Comparison of ENCODE assay signal across 19 mouse cellular contexts in genomic region chr12:87397811-87398417, GRCm38 (mm10). TPM values are rescaled to one million over a fixed set of nuclear protein-coding genes. Genes with fewer than 3 reads are reported as not detected.
A peak's percentile ranks its signal among the peaks of the same experiment; 100 is the strongest.
DNase-seq lines count a peak whose midpoint lies in the region; ATAC-seq and TF ChIP-seq lines count a peak whose summit lies in the region.
"Had no signal": no experiment of that assay in that cellular context is flagged by ENCODE, and none has a peak within 500 bp of the region (broad histone marks: within the 10 kb centered on the region; RNA-seq: fewer than 3 reads in every experiment).

No protein-coding gene starts in this region.

- no peak for TF ChIP-seq EP300 in stomach, postnatal 0 days (optimal IDR thresholded peaks at IDR 0.05)

- TF ChIP-seq POLR2A in thymus, adult 2 months (IDR thresholded peaks at IDR 0.05; ENCODE audit: control insufficient read depth, extremely low read depth, insufficient read depth, low read length, poor library complexity): no peak

- H3K36me3 ChIP-seq in kidney, embryonic 15.5 days: no peaks in the 10 kb centered on the region
- H3K36me3 ChIP-seq in intestine, postnatal 0 days (ENCODE audit: control insufficient read depth, insufficient read depth): no peaks in the 10 kb centered on the region
- H3K36me3 ChIP-seq in stomach, postnatal 0 days (ENCODE audit: control insufficient read depth, insufficient read depth, low read length): no peaks in the 10 kb centered on the region
- no peaks in the 10 kb centered on the region for H3K36me3 ChIP-seq in thymus, adult 2 months (ENCODE audit: control insufficient read depth, insufficient read depth, low read length)
- H3K36me3 ChIP-seq: forebrain, embryonic 15.5 days; heart, embryonic 15.5 days; hindbrain, embryonic 12.5 days; limb, embryonic 12.5 days; liver, embryonic 15.5 days had no signal

- H3K27ac ChIP-seq in gastrocnemius, adult 2 months: peak overlapping the region; percentile 49; the same call in 1 of the 2 replicates
- no peak overlapping the region for H3K27ac ChIP-seq in kidney, embryonic 15.5 days
- peak overlapping the region; percentile 80 for H3K27ac ChIP-seq in intestine, postnatal 0 days (ENCODE audit: low read depth, low read length)
- peak overlapping the region; percentile 61 for H3K27ac ChIP-seq in stomach, postnatal 0 days (replicated peaks)
- no peak overlapping the region for H3K27ac ChIP-seq in thymus, adult 2 months (ENCODE audit: control insufficient read depth, insufficient read depth, low read length)
- H3K27ac ChIP-seq: forebrain, embryonic 15.5 days; heart, embryonic 15.5 days; hindbrain, embryonic 12.5 days; limb, embryonic 12.5 days; liver, embryonic 15.5 days had no signal

- DNase-seq in gastrocnemius, adult 2 months: no peak
- no peak for DNase-seq in gastrocnemius, postnatal 36 days
- DNase-seq in kidney, adult 9 months: peak; percentile 66
- DNase-seq in stomach, postnatal 0 days (ENCODE audit: low spot score): no peak
- no peak for DNase-seq in urinary bladder, postnatal 36 days (ENCODE audit: low spot score in 2 of 2)
- DNase-seq in thymus, adult 2 months: no peak
- DNase-seq: cerebellum, adult 2 months; heart, adult 18-20 months; thymus, postnatal 4 days had no signal

- WGBS in kidney, embryonic 15.5 days: 63% methylated on average over 4 of the region's 4 CpGs
- 55% methylated on average over 4 of the region's 4 CpGs for WGBS in intestine, postnatal 0 days
- WGBS in stomach, postnatal 0 days: 64% methylated on average over 4 of the region's 4 CpGs
- WGBS in thymus, adult 2 months: 94% methylated on average over 4 of the region's 4 CpGs

- H3K4me1 ChIP-seq in kidney, embryonic 15.5 days: no peaks in the 10 kb centered on the region
- peaks cover 4% of the 10 kb centered on the region; the same call in 1 of the 2 replicates for H3K4me1 ChIP-seq in intestine, postnatal 0 days (replicated peaks; ENCODE audit: control insufficient read depth, insufficient read depth, low read length)
- no peaks in the 10 kb centered on the region for H3K4me1 ChIP-seq in stomach, postnatal 0 days (replicated peaks; ENCODE audit: control insufficient read depth, insufficient read depth)
- no peaks in the 10 kb centered on the region for H3K4me1 ChIP-seq in thymus, adult 2 months (replicated peaks; ENCODE audit: control insufficient read depth, insufficient read depth, low read length)
- H3K4me1 ChIP-seq: forebrain, embryonic 15.5 days; heart, embryonic 15.5 days; hindbrain, embryonic 12.5 days; limb, embryonic 12.5 days had no signal

- no peak overlapping the region for H3K4me2 ChIP-seq in kidney, embryonic 15.5 days
- H3K4me2 ChIP-seq in intestine, postnatal 0 days (replicated peaks; ENCODE audit: low read depth): no peak overlapping the region
- no peak overlapping the region for H3K4me2 ChIP-seq in stomach, postnatal 0 days (replicated peaks; ENCODE audit: low read depth)
- H3K4me2 ChIP-seq: forebrain, embryonic 15.5 days; heart, embryonic 15.5 days; hindbrain, embryonic 12.5 days; limb, embryonic 12.5 days; liver, embryonic 15.5 days had no signal

- no peak for ATAC-seq in kidney, embryonic 15.5 days (replicated peaks; ENCODE audit: low FRiP score)
- no peak for ATAC-seq in intestine, postnatal 0 days
- no peak for ATAC-seq in stomach, postnatal 0 days (ENCODE audit: low FRiP score, low TSS enrichment)
- ATAC-seq: forebrain, embryonic 15.5 days; lung, postnatal 0 days; midbrain, embryonic 16.5 days had no signal

- no peaks in the 10 kb centered on the region for H3K9me3 ChIP-seq in kidney, embryonic 15.5 days (replicated peaks)
- H3K9me3 ChIP-seq in intestine, postnatal 0 days (ENCODE audit: control insufficient read depth): no peaks in the 10 kb centered on the region
- H3K9me3 ChIP-seq in stomach, postnatal 0 days (ENCODE audit: control insufficient read depth, low read length): no peaks in the 10 kb centered on the region
- H3K9me3 ChIP-seq: forebrain, embryonic 15.5 days; heart, embryonic 15.5 days; hindbrain, embryonic 12.5 days; limb, embryonic 12.5 days; liver, embryonic 15.5 days; megakaryocyte, embryonic 14.5 days had no signal

- no peak overlapping the region for H3K9ac ChIP-seq in kidney, embryonic 15.5 days
- no peak overlapping the region for H3K9ac ChIP-seq in intestine, postnatal 0 days (ENCODE audit: low read depth, low read length)
- no peak overlapping the region for H3K9ac ChIP-seq in stomach, postnatal 0 days (ENCODE audit: low read length)
- H3K9ac ChIP-seq: forebrain, embryonic 15.5 days; heart, embryonic 15.5 days; hindbrain, embryonic 12.5 days; limb, embryonic 12.5 days; liver, embryonic 15.5 days had no signal

- H3K27me3 ChIP-seq in kidney, embryonic 15.5 days: no peaks in the 10 kb centered on the region
- no peaks in the 10 kb centered on the region for H3K27me3 ChIP-seq in intestine, postnatal 0 days (replicated peaks; ENCODE audit: control insufficient read depth, insufficient read depth, low read length)
- no peaks in the 10 kb centered on the region for H3K27me3 ChIP-seq in stomach, postnatal 0 days (ENCODE audit: control insufficient read depth, insufficient read depth, low read length)
- no peaks in the 10 kb centered on the region for H3K27me3 ChIP-seq in thymus, adult 2 months (ENCODE audit: control insufficient read depth, insufficient read depth, low read length)
- H3K27me3 ChIP-seq: forebrain, embryonic 15.5 days; heart, embryonic 15.5 days; hindbrain, embryonic 12.5 days; limb, embryonic 12.5 days had no signal

- H3K4me3 ChIP-seq in gastrocnemius, adult 2 months: no peak overlapping the region
- H3K4me3 ChIP-seq in kidney, embryonic 15.5 days (replicated peaks): no peak overlapping the region
- H3K4me3 ChIP-seq in intestine, postnatal 0 days (ENCODE audit: low read depth, low read length): no peak overlapping the region
- H3K4me3 ChIP-seq in stomach, postnatal 0 days (ENCODE audit: low read depth, low read length): no peak overlapping the region
- H3K4me3 ChIP-seq in thymus, adult 2 months (ENCODE audit: control insufficient read depth, insufficient read depth, low read length): no peak overlapping the region
- H3K4me3 ChIP-seq: forebrain, embryonic 15.5 days; heart, embryonic 15.5 days; hindbrain, embryonic 12.5 days; limb, embryonic 12.5 days; liver, embryonic 15.5 days; megakaryocyte, embryonic 14.5 days had no signal

- intact Hi-C loops in gastrocnemius, adult 2 months (cut with DNase I): no loop called here
- intact Hi-C loops in gastrocnemius, postnatal 36 days (cut with DNase I): no loop called here

- no peak for TF ChIP-seq CTCF in gastrocnemius, adult 2 months (IDR thresholded peaks at IDR 0.05)
- TF ChIP-seq CTCF in intestine, postnatal 0 days (IDR thresholded peaks at IDR 0.05; ENCODE audit: low read depth): no peak
- TF ChIP-seq CTCF in stomach, postnatal 0 days (IDR thresholded peaks at IDR 0.05; ENCODE audit: low read depth): no peak
- no peak for TF ChIP-seq CTCF in thymus, adult 2 months (IDR thresholded peaks at IDR 0.05; ENCODE audit: borderline replicate concordance, control insufficient read depth, extremely low read depth, insufficient read depth, low read length, poor library complexity)

RNA-seq across cellular contexts. Expression of gene Sptlc2, which starts 9.8 kb away (rescaled TPM):
- total RNA-seq in gastrocnemius, adult 2 months (2021): 1 to 10 TPM; 6.4 to 8.5 TPM
- total RNA-seq in gastrocnemius, postnatal 36 days (2021): 10 to 100 TPM in 1 of 2 experiments, 1 to 10 TPM in 1; 9.2 to 10.5 TPM
- 75.4 and 78.5 TPM in 2 replicates for polyA plus RNA-seq in kidney, embryonic 15.5 days (2015; fragmentation: Nextera tagmentation; extraction: Ambion mirVana)
- polyA plus RNA-seq in intestine, postnatal 0 days (2015; fragmentation: Nextera tagmentation; extraction: Ambion mirVana): 186 and 199 TPM in 2 replicates
- 201 and 204 TPM in 2 replicates for polyA plus RNA-seq in stomach, postnatal 0 days (2015; fragmentation: Nextera tagmentation; extraction: Ambion mirVana)
- 9.2 and 10.2 TPM in 2 replicates for polyA plus RNA-seq in thymus, adult 2 months (2012; rRNA removed)

RNA-seq across cellular contexts. Expression of gene Slirp, which starts 45.8 kb away (rescaled TPM):
- 100 to 1,000 TPM; 141 to 180 TPM for total RNA-seq in gastrocnemius, adult 2 months (2021)
- 100 to 1,000 TPM; 139 to 146 TPM for total RNA-seq in gastrocnemius, postnatal 36 days (2021)
- 310 and 326 TPM in 2 replicates for polyA plus RNA-seq in kidney, embryonic 15.5 days (2015; fragmentation: Nextera tagmentation; extraction: Ambion mirVana)
- polyA plus RNA-seq in intestine, postnatal 0 days (2015; fragmentation: Nextera tagmentation; extraction: Ambion mirVana): 250 and 272 TPM in 2 replicates
- 226 and 238 TPM in 2 replicates for polyA plus RNA-seq in stomach, postnatal 0 days (2015; fragmentation: Nextera tagmentation; extraction: Ambion mirVana)
- 10.5 and 17.5 TPM in 2 replicates for polyA plus RNA-seq in thymus, adult 2 months (2012; rRNA removed)

RNA-seq across cellular contexts. Expression of gene Alkbh1, which starts 45.9 kb away (rescaled TPM):
- total RNA-seq in gastrocnemius, adult 2 months (2021): 1 to 10 TPM; 6.4 to 8.3 TPM
- 1 to 10 TPM; 3.5 to 6.7 TPM for total RNA-seq in gastrocnemius, postnatal 36 days (2021)
- polyA plus RNA-seq in kidney, embryonic 15.5 days (2015; fragmentation: Nextera tagmentation; extraction: Ambion mirVana): 61.9 and 64.6 TPM in 2 replicates
- 13.6 and 21.9 TPM in 2 replicates for polyA plus RNA-seq in intestine, postnatal 0 days (2015; fragmentation: Nextera tagmentation; extraction: Ambion mirVana)
- 21.7 and 21.8 TPM in 2 replicates for polyA plus RNA-seq in stomach, postnatal 0 days (2015; fragmentation: Nextera tagmentation; extraction: Ambion mirVana)
- 36.1 and 42.7 TPM in 2 replicates for polyA plus RNA-seq in thymus, adult 2 months (2012; rRNA removed)

Comparison
In these comparisons a context has a peak if more than half of its experiments do, and no peak if none do; other contexts are left out.
1. H3K27ac ChIP-seq: peak in gastrocnemius, adult 2 months (single experiment), intestine, postnatal 0 days (single experiment) and stomach, postnatal 0 days (single experiment); none in kidney, embryonic 15.5 days (single experiment) and thymus, adult 2 months (single experiment).
2. RNA of gene Slirp, which starts 45.8 kb away (polyA plus RNA-seq): 310 to 326 TPM in kidney, embryonic 15.5 days, 250 to 272 TPM in intestine, postnatal 0 days and 226 to 238 TPM in stomach, postnatal 0 days; 10.5 to 17.5 TPM in thymus, adult 2 months; every median in the first group is over 10 times any median in the second.